23 mouse cellular contexts compared by ENCODE assay signal in the genomic region with DNA sequence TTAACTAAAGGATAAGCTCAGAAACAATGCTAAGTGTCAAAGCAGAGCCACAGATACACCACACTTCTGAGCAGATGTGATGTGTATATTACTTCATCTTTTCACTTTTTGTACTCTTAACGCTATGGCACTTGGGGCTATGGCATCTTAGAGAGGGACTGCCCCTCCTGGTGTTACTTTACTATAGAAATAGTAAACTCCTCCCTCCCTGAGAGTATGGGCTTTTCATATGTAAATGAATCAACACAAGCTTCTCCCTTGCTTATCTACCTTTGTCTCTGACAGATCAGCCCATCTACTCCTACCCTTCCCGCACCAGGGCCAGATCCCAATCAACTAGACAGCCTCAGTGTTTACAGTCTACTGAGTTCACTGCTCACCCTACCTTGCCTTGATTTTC.
A peak's percentile ranks its signal among the peaks of the same experiment; 100 is the strongest.
DNase-seq lines count a peak whose midpoint lies in the region; ATAC-seq and TF ChIP-seq lines count a peak whose summit lies in the region.
"Had no signal": no experiment of that assay in that cellular context is flagged by ENCODE, and none has a peak within 500 bp of the region (broad histone marks: within the 10 kb centered on the region; RNA-seq: fewer than 3 reads in every experiment).

No protein-coding gene starts in this region.

- DNase-seq in embryonic facial prominence, embryonic 14.5 days (ENCODE audit: low spot score) = no peak
- DNase-seq in embryonic facial prominence, embryonic 10.5 days (ENCODE audit: low spot score) = no peak
- DNase-seq in ES-E14 (ENCODE audit: low read depth, low spot score) = peak; percentile 25
- peak; percentile 16 for DNase-seq in induced T-regulatory cell, adult 2 months (ENCODE audit: low read depth)
- no peak for DNase-seq in left cerebral cortex, adult 11 months (ENCODE audit: low spot score)
- no peak for DNase-seq in ovary, adult 18-20 months (ENCODE audit: low spot score)
- DNase-seq: adrenal gland, adult 2 months; adrenal gland, postnatal 25 days; cerebellum, adult 2 months; cerebellum, postnatal 14 days; embryo, embryonic 11 days; heart, adult 18-20 months; heart, postnatal 14 days; kidney, adult 2 months had no signal

- no peaks in the 10 kb centered on the region for H3K9me3 ChIP-seq in embryonic facial prominence, embryonic 14.5 days (ENCODE audit: control insufficient read depth, low read length)
- no peaks in the 10 kb centered on the region for H3K9me3 ChIP-seq in embryonic facial prominence, embryonic 10.5 days
- no peaks in the 10 kb centered on the region for H3K9me3 ChIP-seq in ES-E14 (ENCODE audit: control insufficient read depth, insufficient read depth, low read depth, low read length)
- H3K9me3 ChIP-seq: embryonic facial prominence, embryonic 12.5 days; forebrain, embryonic 13.5 days; heart, embryonic 15.5 days; hindbrain, embryonic 13.5 days had no signal

- in situ Hi-C loops in ES-E14 (cut with MboI; ENCODE audit: low sequenced_read_pairs in 2 of 2, unreplicated experiment in 2 of 2) = loop anchor here (25.0 kb wide), 1 partner anchor 438 kb away; no protein-coding TSS in a partner anchor

- H3K36me3 ChIP-seq in embryonic facial prominence, embryonic 14.5 days (ENCODE audit: control insufficient read depth, insufficient read depth, low read length) = no peaks in the 10 kb centered on the region
- H3K36me3 ChIP-seq in embryonic facial prominence, embryonic 10.5 days (replicated peaks) = peaks cover 6% of the 10 kb centered on the region
- peaks cover 4% of the 10 kb centered on the region; the same call in 1 of the 2 replicates for H3K36me3 ChIP-seq in ES-E14 (ENCODE audit: control insufficient read depth, insufficient read depth, low read length, poor library complexity, severe bottlenecking)
- H3K36me3 ChIP-seq: embryonic facial prominence, embryonic 12.5 days had no signal

- H3K4me1 ChIP-seq in embryonic facial prominence, embryonic 14.5 days (ENCODE audit: control insufficient read depth, insufficient read depth, low read length) = no peaks in the 10 kb centered on the region
- 0 out of 2 replicates have a peak, but pooled peaks cover 3% of the 10 kb centered on the region for H3K4me1 ChIP-seq in embryonic facial prominence, embryonic 10.5 days
- H3K4me1 ChIP-seq in ES-E14 (ENCODE audit: control insufficient read depth in 2 of 2, insufficient read depth in 2 of 2, low read length in 2 of 2, poor library complexity in 1 of 2) = no peaks in the 10 kb centered on the region; a peak in 1 of 4 replicates
- H3K4me1 ChIP-seq: embryonic facial prominence, embryonic 12.5 days; heart, embryonic 15.5 days; hindbrain, embryonic 13.5 days had no signal

- 53% methylated on average over 2 of the region's 2 CpGs for WGBS in embryonic facial prominence, embryonic 14.5 days
- WGBS in embryonic facial prominence, embryonic 10.5 days = 43% methylated on average over 2 of the region's 2 CpGs

- no peak overlapping the region for H3K9ac ChIP-seq in embryonic facial prominence, embryonic 14.5 days (ENCODE audit: low read depth, low read length)
- no peak overlapping the region for H3K9ac ChIP-seq in ES-E14 (ENCODE audit: insufficient read depth, low read depth, low read length, poor library complexity, severe bottlenecking)
- H3K9ac ChIP-seq: embryonic facial prominence, embryonic 12.5 days; forebrain, embryonic 13.5 days; heart, embryonic 15.5 days; hindbrain, embryonic 13.5 days had no signal

- H3K4me2 ChIP-seq in embryonic facial prominence, embryonic 14.5 days (ENCODE audit: low read depth, low read length) = no peak overlapping the region
- H3K4me2 ChIP-seq: embryonic facial prominence, embryonic 12.5 days; forebrain, embryonic 13.5 days; heart, embryonic 11.5 days; heart, embryonic 15.5 days; hindbrain, embryonic 13.5 days had no signal

- no peaks in the 10 kb centered on the region for H3K27me3 ChIP-seq in embryonic facial prominence, embryonic 14.5 days (replicated peaks; ENCODE audit: control insufficient read depth, insufficient read depth, low read length)
- no peaks in the 10 kb centered on the region for H3K27me3 ChIP-seq in embryonic facial prominence, embryonic 10.5 days (replicated peaks; ENCODE audit: low read depth, poor library complexity, severe bottlenecking)
- H3K27me3 ChIP-seq: embryonic facial prominence, embryonic 12.5 days; forebrain, embryonic 13.5 days; heart, embryonic 15.5 days; hindbrain, embryonic 13.5 days had no signal

- ATAC-seq in embryonic facial prominence, embryonic 14.5 days (ENCODE audit: low read depth) = peak; percentile 39; the same call in 1 of the 2 replicates
- ATAC-seq in CD4-positive, CD25-positive, alpha-beta regulatory T cell, adult 4 months = peak; percentile 63
- no peak for ATAC-seq in megakaryocyte-erythroid progenitor cell, adult 5-6 weeks (replicated peaks; ENCODE audit: low FRiP score, low TSS enrichment, poor library complexity, severe bottlenecking)
- ATAC-seq: forebrain, embryonic 13.5 days; hindbrain, postnatal 0 days; intestine, embryonic 16.5 days had no signal

- no peak overlapping the region for H3K27ac ChIP-seq in embryonic facial prominence, embryonic 14.5 days (replicated peaks; ENCODE audit: low read depth, low read length)
- H3K27ac ChIP-seq in embryonic facial prominence, embryonic 10.5 days (replicated peaks) = no peak overlapping the region
- H3K27ac ChIP-seq in ES-E14 (ENCODE audit: insufficient read depth, low read depth, low read length, poor library complexity, severe bottlenecking) = no peak overlapping the region
- H3K27ac ChIP-seq: embryonic facial prominence, embryonic 12.5 days; forebrain, embryonic 13.5 days; heart, embryonic 15.5 days; hindbrain, embryonic 13.5 days; hindbrain, postnatal 0 days had no signal

- no peak overlapping the region for H3K4me3 ChIP-seq in embryonic facial prominence, embryonic 14.5 days (ENCODE audit: low read depth, low read length)
- no peak overlapping the region for H3K4me3 ChIP-seq in embryonic facial prominence, embryonic 10.5 days
- no peak overlapping the region for H3K4me3 ChIP-seq in ES-E14 (ENCODE audit: insufficient read depth in 1 of 2, low read depth in 1 of 2, low read length in 2 of 2, poor library complexity in 1 of 2, severe bottlenecking in 1 of 2)
- H3K4me3 ChIP-seq: embryonic facial prominence, embryonic 12.5 days; forebrain, embryonic 13.5 days; heart, embryonic 15.5 days; hindbrain, embryonic 13.5 days had no signal

TF ChIP-seq in ES-E14, 5 proteins besides CTCF, POLR2A, EP300 and RAD21:
- no peak for TF ChIP-seq CHD2 (IDR thresholded peaks at IDR 0.05; ENCODE audit: low read depth, low read length)
- no peak for TF ChIP-seq ZNF384 (IDR thresholded peaks at IDR 0.05; ENCODE audit: low read depth, low read length)
- no peak for TF ChIP-seq HCFC1 (IDR thresholded peaks at IDR 0.05; ENCODE audit: borderline replicate concordance, insufficient read depth, low read length)
- no peak for TF ChIP-seq MAFK (IDR thresholded peaks at IDR 0.05; ENCODE audit: insufficient read depth, low read depth, low read length)
- no peak for TF ChIP-seq ZC3H11A (IDR thresholded peaks at IDR 0.05; ENCODE audit: borderline replicate concordance, low read depth, low read length)

Comparison
In these comparisons a context has a peak if more than half of its experiments do, and no peak if none do; other contexts are left out.
1. DNase-seq: peak in ES-E14 (single experiment) and induced T-regulatory cell, adult 2 months (single experiment); none in embryonic facial prominence, embryonic 14.5 days (single experiment), embryonic facial prominence, embryonic 10.5 days (single experiment), left cerebral cortex, adult 11 months (single experiment) and ovary, adult 18-20 months (single experiment).